Mouse (Mus musculus) kidney, adult 2 months (tissue): ENCODE measurements at regions not wholly inside any gene's neighbourhood (a gene's known extent, or its start where the extent isn't known, plus 50 kb on each side); places are given as distances from the start of the nearest gene placed in this dataset.

Experiments
- CTCF ChIP-seq: fragments of 200-500 bp; conservative IDR thresholded peaks from 2 replicates; pipeline ENCODE4 v1.5.1; 2011; ENCODE audit warnings: low read depth, mild to moderate bottlenecking, control low read depth, low read length, moderate library complexity, mixed read lengths; ENCODE audit not compliant: insufficient read depth, insufficient read length
- POLR2A ChIP-seq: fragments of 200-500 bp; IDR thresholded peaks from one replicate; pipeline ENCODE4 v1.6.1; 2011; ENCODE audit warnings: low read depth, low read length, control low read depth

- TF ChIP-seq POLR2A = no peak
- TF ChIP-seq CTCF = no peak
Observed at GRCm38 (mm10) chr11:38034526-38035286, 798.9 kb upstream of the Tenm2 start.
